Mouse (Mus musculus) heart, embryonic 12.5 days (tissue): ENCODE measurements around the gene Slc29a4. TPM values are rescaled to one million over a fixed set of nuclear protein-coding genes. Genes with fewer than 3 reads are reported as not detected.

Experiments
- ATAC-seq: fragments of 200-750 bp; cut with Nextera tagmentation; 2 replicates; pipeline ENCODE4 v1.8.0; 2017; ENCODE audit warnings: moderate TSS enrichment, moderate library complexity; ENCODE audit not compliant: insufficient number of reproducible peaks, low FRiP score
- H3K27ac ChIP-seq: fragments of 300-500 bp; sonication (generic); 2 replicates; pipeline ENCODE4 v1.5.1; 2016; ENCODE audit warnings: mild to moderate bottlenecking, moderate library complexity; ENCODE audit not compliant: poor library complexity, severe bottlenecking
- H3K27me3 ChIP-seq: fragments of 300-500 bp; sonication (generic); replicated peaks from 2 replicates; pipeline ENCODE4 v1.6.1; 2016; ENCODE audit warnings: mild to moderate bottlenecking, moderate library complexity
- H3K36me3 ChIP-seq: fragments of 300-500 bp; sonication (generic); 2 replicates; pipeline ENCODE4 v1.6.1; 2016; ENCODE audit warnings: mild to moderate bottlenecking, moderate library complexity
- H3K4me1 ChIP-seq: fragments of 300-500 bp; sonication (generic); replicated peaks from 2 replicates; pipeline ENCODE4 v1.6.1; 2016; ENCODE audit warnings: mild to moderate bottlenecking
- H3K4me2 ChIP-seq: fragments of 300-500 bp; sonication (generic); 2 replicates; pipeline ENCODE4 v1.6.1; 2016; ENCODE audit warnings: mild to moderate bottlenecking, moderate library complexity
- H3K4me3 ChIP-seq: fragments of 300-500 bp; sonication (generic); 2 replicates; pipeline ENCODE4 v1.5.1; 2016; ENCODE audit warnings: mild to moderate bottlenecking
- H3K9ac ChIP-seq: fragments of 300-500 bp; sonication (generic); 2 replicates; pipeline ENCODE4 v1.6.1; 2016; ENCODE audit warnings: mild to moderate bottlenecking, moderate library complexity
- H3K9me3 ChIP-seq: fragments of 300-500 bp; sonication (generic); replicated peaks from 2 replicates; pipeline ENCODE4 v1.6.1; 2016; ENCODE audit warnings: mild to moderate bottlenecking, moderate library complexity
- WGBS: fragments of 180-500 bp; shearing (Covaris S2); methylation state at CpG from one replicate; pipeline ENCODE4 v1.1.7; 2016; 5-methylcytosine and 5-hydroxymethylcytosine counted together
- polyA plus RNA-seq: library from polyadenylated mRNA; unstranded; fragments of >200 nt; fragmentation: Nextera tagmentation; extraction: Ambion mirVana; gene quantifications from 2 replicates; pipeline ENCODE4 v1.2.1, GENCODE M21; 2016

The Slc29a4 gene
- polyA plus RNA-seq, 1 experiment from 2014 or later, result 2.1 TPM

DNA sequence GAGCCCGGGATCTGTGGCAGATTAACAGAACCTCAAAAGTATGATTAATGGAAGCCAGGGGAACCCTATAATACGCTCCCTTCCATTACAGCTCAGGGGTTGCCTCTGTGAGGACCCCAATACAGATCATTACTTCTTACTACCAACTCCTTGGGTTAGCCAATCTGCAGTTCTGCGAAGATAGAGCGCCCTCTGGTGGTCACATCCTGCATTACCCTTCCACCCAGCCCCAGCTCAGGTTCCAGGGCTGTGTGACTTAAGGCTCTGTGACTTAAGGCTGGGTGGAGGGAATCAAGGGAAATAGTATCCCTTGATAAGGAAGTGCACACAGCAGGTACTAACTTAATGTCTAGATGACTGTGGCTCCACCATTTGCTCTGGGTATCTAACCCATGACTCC is 25.7 kb downstream of the Slc29a4 start:
- Histone ChIP-seq H3K9ac (no peak overlapping the region), H3K4me3 (no peak overlapping the region), H3K4me1 (peaks cover 18% of the 10 kb centered on the region), H3K27ac (no peak overlapping the region), H3K36me3 (no peaks in the 10 kb centered on the region), H3K27me3 (peaks cover 12% of the 10 kb centered on the region; the same call in 1 of the 2 replicates), H3K4me2 (peak overlapping the region; percentile 51), H3K9me3 (no peaks in the 10 kb centered on the region)
- 22% methylated on average over 4 of the region's 4 CpGs for WGBS
- ATAC-seq, result no peak

DNA sequence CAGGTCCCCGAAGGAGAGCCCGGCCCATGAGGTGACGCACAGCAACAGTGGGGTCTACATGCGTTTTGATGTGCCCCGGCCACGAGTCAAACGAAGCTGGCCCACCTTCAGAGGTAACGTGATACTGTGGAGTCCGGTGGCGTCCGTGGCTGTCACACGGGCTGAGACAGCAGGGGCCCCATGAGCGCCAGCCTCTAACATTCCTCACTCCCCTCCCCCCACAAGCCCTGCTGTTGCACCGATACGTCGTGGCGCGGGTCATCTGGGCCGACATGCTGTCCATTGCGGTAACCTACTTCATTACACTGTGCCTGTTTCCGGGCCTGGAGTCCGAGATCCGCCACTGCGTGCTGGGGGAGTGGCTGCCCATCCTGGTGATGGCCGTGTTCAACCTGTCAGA is 26.2 kb downstream of the Slc29a4 start:
- Histone ChIP-seq H3K4me3 (no peak overlapping the region), H3K27me3 (peaks cover 12% of the 10 kb centered on the region; the same call in 1 of the 2 replicates), H3K9me3 (no peaks in the 10 kb centered on the region), H3K4me2 (peak overlapping the region; percentile 51), H3K9ac (0 out of 2 replicates have a peak overlapping the region, but pooled peaks have one; percentile 15), H3K27ac (no peak overlapping the region), H3K4me1 (peaks cover 22% of the 10 kb centered on the region), H3K36me3 (no peaks in the 10 kb centered on the region)
- 43% methylated on average over 25 of the region's 25 CpGs for WGBS
- ATAC-seq, result no peak

DNA sequence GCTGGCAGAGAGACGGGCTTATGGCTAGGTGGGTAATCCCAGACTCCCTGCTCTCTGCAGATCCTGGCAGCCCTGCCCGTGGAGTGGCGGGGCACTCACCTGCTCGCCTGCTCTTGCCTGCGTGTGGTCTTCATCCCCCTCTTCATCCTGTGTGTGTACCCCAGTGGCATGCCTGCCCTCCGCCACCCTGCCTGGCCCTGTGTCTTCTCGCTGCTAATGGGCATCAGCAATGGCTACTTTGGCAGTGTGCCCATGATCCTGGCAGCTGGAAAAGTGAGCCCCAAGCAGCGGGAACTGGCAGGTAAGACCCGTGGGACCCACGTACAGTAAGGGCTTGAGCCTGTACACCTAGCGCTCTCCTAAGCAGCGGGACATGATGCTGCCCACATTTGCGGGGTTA is 27.6 kb downstream of the Slc29a4 start:
- no peak for ATAC-seq
- Histone ChIP-seq H3K4me2 (no peak overlapping the region), H3K36me3 (0 out of 2 replicates have a peak, but pooled peaks cover 3% of the 10 kb centered on the region), H3K9me3 (no peaks in the 10 kb centered on the region), H3K9ac (no peak overlapping the region), H3K27ac (no peak overlapping the region), H3K4me3 (no peak overlapping the region), H3K27me3 (peaks cover 12% of the 10 kb centered on the region; the same call in 1 of the 2 replicates), H3K4me1 (peaks cover 26% of the 10 kb centered on the region)
- 80% methylated on average over 13 of the region's 13 CpGs for WGBS

DNA sequence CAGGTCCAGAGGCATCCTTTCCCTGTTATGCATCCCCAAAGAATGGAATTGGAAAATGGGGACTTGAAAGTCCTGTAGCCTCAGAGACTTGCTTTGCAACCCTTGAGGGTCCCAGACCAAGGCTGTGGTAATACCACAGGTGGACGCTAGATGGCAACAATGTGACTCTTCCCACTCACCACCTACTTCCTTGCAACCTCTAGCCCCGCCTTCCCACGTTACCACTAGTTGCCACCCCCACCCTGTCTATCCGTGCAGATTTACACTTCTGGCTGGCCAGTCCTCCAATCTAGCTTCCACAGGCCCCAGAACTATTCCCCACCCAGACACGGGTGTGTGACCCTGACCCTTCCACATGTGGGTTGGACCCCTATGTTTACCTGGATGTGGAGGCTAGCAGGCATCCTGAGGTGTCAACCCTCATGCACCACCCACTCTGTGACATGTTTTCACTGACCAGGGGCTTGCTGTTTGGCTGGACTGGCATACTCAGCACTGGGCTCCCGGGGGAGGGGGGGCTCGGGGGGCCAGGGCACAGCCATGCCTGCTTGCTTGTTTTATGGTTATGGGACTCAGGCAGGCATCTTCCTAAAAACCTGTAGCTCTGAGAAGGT is 31.3 kb downstream of the Slc29a4 start:
- Histone ChIP-seq H3K4me2 (peak overlapping the region; percentile 36), H3K27ac (no peak overlapping the region)

DNA sequence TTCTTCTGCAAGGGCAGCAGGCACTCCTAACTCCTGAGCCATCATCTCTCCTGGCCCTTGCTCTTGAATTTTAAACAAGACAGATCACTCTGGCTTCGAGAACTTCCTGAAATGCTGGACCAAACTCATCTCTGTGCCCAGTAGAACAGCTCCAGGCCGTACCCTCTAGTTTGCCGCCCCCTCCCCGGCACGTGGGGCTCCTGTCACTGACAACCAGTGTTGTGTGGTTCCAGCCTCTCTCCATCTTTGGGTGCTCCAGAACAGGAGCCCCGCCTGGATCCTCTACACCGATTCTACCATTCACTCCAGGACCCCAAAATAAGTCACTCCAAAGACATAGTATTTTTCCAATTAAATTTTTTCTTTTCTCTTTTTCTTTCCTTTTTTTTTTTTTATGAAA is 32.0 kb downstream of the Slc29a4 start:
- H3K36me3 ChIP-seq, result peaks cover 46% of the 10 kb centered on the region

More for the DNA sequence above, 31.3 kb downstream of the Slc29a4 start:
- Histone ChIP-seq H3K4me3 (no peak overlapping the region), H3K9ac (no peak overlapping the region), H3K36me3 (peaks cover 39% of the 10 kb centered on the region), H3K9me3 (no peaks in the 10 kb centered on the region), H3K4me1 (peaks cover 22% of the 10 kb centered on the region), H3K27me3 (no peaks in the 10 kb centered on the region)
- peak; percentile 56 for ATAC-seq
- 13% methylated on average over 7 of the region's 7 CpGs for WGBS

DNA sequence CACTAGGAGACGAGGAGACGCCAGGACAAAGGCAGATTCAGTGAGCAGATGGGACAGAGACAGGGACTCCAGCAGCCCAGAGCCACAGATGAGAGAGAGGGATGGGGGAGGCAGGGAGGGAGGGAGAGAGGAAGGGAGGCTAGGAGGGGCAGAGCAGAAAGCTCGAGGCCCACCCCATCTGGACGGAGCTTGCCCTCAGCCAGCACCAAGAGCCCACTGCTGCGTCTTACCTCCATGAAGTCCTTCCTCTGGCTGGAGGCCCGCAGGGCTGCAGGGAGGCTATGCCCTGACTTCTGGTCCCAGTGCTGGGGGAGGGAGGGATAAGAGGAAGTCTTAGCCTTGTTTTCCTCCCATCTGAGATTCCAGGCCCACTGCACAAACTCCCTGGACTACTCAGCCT is 34.4 kb downstream of the Slc29a4 start:
- H3K27me3 ChIP-seq, result no peaks in the 10 kb centered on the region
- no peaks in the 10 kb centered on the region for H3K9me3 ChIP-seq
- no peak overlapping the region for H3K9ac ChIP-seq
- ATAC-seq, result no peak
- peaks cover 18% of the 10 kb centered on the region for H3K4me1 ChIP-seq
- H3K4me3 ChIP-seq, result no peak overlapping the region
- no peak overlapping the region for H3K27ac ChIP-seq
- peaks cover 71% of the 10 kb centered on the region for H3K36me3 ChIP-seq
- H3K4me2 ChIP-seq, result no peak overlapping the region
- WGBS, result 74% methylated on average over 6 of the region's 6 CpGs

More for the DNA sequence above, 32.0 kb downstream of the Slc29a4 start:
- ATAC-seq, result no peak
- peaks cover 18% of the 10 kb centered on the region for H3K4me1 ChIP-seq
- no peaks in the 10 kb centered on the region for H3K9me3 ChIP-seq
- H3K27me3 ChIP-seq, result no peaks in the 10 kb centered on the region
- no peak overlapping the region for H3K9ac ChIP-seq
- no peak overlapping the region for H3K4me2 ChIP-seq
- H3K27ac ChIP-seq, result no peak overlapping the region
- WGBS, result 88% methylated on average over 7 of the region's 7 CpGs
- no peak overlapping the region for H3K4me3 ChIP-seq

DNA sequence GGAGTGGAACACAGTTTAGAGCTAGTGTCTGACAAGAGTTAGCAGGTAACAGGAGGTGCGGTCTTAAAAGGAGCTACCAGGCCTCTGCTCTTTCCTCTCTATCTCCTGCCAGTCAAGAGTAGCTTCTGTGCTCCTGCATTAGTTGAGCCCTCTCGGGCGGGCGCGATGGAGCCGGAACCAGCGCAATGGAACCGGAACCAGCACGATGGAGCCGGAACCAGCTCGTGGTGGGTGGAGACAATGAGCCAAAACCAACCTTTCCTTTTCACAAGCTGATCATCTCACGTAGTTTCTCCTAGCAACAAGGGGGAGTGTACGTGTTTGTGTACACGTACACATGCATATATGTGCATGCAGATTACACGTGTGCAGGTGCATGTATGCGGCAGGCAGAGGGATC is 36.0 kb downstream of the Slc29a4 start:
- Histone ChIP-seq H3K27ac (no peak overlapping the region), H3K4me3 (no peak overlapping the region), H3K9ac (no peak overlapping the region), H3K9me3 (no peaks in the 10 kb centered on the region), H3K4me2 (no peak overlapping the region), H3K27me3 (no peaks in the 10 kb centered on the region), H3K4me1 (peaks cover 6% of the 10 kb centered on the region), H3K36me3 (peaks cover 86% of the 10 kb centered on the region)
- ATAC-seq, result no peak
- 90% methylated on average over 16 of the region's 16 CpGs for WGBS

DNA sequence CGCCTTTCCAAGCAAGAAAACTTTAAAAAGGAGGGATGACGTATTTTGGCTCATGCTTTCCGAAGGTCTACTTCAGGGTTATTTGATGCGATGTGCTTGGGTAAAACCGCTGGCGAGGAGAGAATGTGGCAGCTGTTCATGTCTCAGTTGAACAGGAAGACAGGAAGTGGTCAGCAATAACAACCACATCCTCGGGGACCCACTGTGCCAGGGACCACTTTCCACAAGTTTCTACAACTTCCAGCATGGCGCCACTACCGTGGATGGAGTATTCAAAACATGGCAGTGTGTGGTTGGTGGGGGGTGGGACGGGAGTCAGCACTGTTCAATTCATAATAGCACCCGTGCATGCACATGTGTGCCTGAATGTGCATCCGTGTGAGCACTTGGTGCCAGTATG is 38.0 kb downstream of the Slc29a4 start:
- 90% methylated on average over 12 of the region's 12 CpGs for WGBS
- no peak overlapping the region for H3K27ac ChIP-seq
- no peaks in the 10 kb centered on the region for H3K27me3 ChIP-seq
- H3K4me2 ChIP-seq, result no peak overlapping the region
- no peaks in the 10 kb centered on the region for H3K4me1 ChIP-seq
- H3K4me3 ChIP-seq, result no peak overlapping the region
- ATAC-seq, result no peak
- no peaks in the 10 kb centered on the region for H3K9me3 ChIP-seq
- H3K36me3 ChIP-seq, result peaks cover 97% of the 10 kb centered on the region
- no peak overlapping the region for H3K9ac ChIP-seq

DNA sequence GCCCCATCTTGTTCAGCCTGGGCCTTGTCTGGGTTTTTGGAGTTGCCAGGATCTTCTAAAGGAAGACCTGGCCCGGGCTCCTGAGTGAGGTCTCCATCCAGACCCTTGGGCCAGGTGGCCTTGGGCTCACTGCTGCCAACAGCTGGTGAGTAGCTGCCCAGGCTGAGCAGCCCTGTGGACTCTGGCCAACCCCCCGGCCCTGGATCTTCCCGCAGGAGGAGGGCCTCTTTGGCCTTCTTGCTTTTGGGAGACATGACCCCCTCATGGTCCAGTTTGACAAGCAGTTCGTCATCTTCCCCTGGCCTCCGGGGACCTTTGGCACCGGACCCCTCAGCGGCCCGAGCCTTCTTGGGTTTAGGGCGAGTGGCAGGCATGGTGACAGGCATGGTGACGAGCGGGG is 39.6 kb downstream of the Slc29a4 start:
- ATAC-seq, result no peak
- 87% methylated on average over 11 of the region's 11 CpGs for WGBS
- no peak overlapping the region for H3K4me3 ChIP-seq
- H3K9me3 ChIP-seq, result no peaks in the 10 kb centered on the region
- H3K4me2 ChIP-seq, result no peak overlapping the region
- no peaks in the 10 kb centered on the region for H3K4me1 ChIP-seq
- H3K36me3 ChIP-seq, result peaks cover 97% of the 10 kb centered on the region
- no peak overlapping the region for H3K9ac ChIP-seq
- H3K27me3 ChIP-seq, result no peaks in the 10 kb centered on the region
- no peak overlapping the region for H3K27ac ChIP-seq

DNA sequence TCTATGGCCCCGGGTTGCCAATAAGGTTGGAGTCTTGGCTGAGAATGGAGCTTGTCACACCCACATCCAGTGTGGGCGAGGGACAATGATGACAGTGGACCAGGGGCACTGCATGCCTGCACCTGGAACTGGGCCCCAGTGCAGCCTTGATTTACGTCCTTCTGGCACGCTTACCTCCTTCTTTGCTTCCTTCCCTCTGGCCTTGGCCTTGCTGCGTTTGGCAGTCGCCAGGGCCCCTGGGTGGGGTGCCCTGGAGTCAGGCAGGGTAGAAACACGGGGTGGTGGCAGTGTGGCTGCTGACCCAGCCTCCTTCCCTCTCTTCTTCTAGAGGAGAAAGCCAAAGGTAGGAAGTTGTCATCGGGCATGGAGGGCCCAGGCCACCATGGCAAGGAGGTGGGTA is 47.6 kb downstream of the Slc29a4 start:
- H3K4me1 ChIP-seq, result no peaks in the 10 kb centered on the region
- H3K4me2 ChIP-seq, result no peak overlapping the region
- H3K27ac ChIP-seq, result no peak overlapping the region
- WGBS, result 86% methylated on average over 8 of the region's 8 CpGs
- H3K36me3 ChIP-seq, result peaks cover 93% of the 10 kb centered on the region
- H3K9ac ChIP-seq, result no peak overlapping the region
- no peaks in the 10 kb centered on the region for H3K9me3 ChIP-seq
- ATAC-seq, result no peak
- H3K27me3 ChIP-seq, result no peaks in the 10 kb centered on the region
- no peak overlapping the region for H3K4me3 ChIP-seq

DNA sequence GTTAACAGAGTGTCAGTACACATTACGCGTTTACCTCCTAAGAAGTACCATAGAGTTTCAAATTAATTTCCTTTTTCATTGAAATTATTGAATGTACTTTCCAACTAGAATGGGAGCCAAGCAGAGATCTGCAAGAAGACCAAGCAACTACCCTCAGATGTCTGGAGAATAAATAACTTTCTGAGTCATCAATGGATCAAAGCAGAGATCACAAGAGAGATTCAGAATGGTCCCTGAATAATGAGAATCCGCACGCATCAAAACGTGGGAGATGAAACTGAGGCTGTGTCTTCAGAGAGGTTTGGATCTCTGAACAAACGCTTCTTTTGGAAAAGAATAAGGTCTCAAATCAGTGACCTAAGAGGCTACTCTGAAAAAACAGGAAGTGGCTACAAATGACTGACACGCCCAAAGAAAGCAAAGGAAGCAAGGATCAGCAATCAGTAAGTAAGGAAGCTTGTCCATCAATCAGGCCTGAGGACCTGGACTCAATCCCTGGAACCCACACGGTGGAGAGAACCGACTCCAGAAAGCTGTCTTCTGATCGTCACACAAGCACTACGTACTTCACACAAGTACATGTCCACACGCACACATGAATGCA is 54.8 kb downstream of the Slc29a4 start:
- H3K27me3 ChIP-seq, result no peaks in the 10 kb centered on the region
- H3K9me3 ChIP-seq, result no peaks in the 10 kb centered on the region
- H3K4me2 ChIP-seq, result no peak overlapping the region
- peaks cover 84% of the 10 kb centered on the region for H3K36me3 ChIP-seq
- H3K4me3 ChIP-seq, result no peak overlapping the region
- peaks cover 14% of the 10 kb centered on the region for H3K4me1 ChIP-seq
- no peak overlapping the region for H3K9ac ChIP-seq
- WGBS, result 72% methylated on average over 12 of the region's 12 CpGs
- no peak overlapping the region for H3K27ac ChIP-seq
- ATAC-seq, result no peak

DNA sequence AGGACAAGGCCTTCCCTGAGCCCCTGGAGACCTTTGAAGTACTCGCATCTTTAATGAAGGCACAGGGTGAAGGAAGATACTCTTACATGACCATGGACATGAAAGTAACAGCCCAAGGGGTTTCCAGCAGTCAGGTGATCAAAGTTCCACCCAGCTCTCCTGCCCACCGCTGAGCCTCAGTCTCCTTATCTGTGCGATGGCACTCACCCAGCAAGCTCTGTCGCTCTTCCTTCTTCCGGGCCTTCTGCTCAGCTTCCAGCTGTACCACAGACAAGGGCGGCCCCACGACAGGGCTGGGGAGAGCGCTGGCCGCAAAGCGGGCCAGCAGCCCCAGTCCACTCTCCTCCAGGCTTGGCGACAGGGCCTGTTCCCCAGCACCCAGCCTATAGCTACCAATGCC is 57.9 kb downstream of the Slc29a4 start:
- 68% methylated on average over 11 of the region's 11 CpGs for WGBS
- ATAC-seq, result no peak

More for the DNA sequence above, 57.9 kb downstream of the Slc29a4 start:
- Histone ChIP-seq H3K4me3 (no peak overlapping the region), H3K9ac (no peak overlapping the region), H3K4me2 (no peak overlapping the region), H3K27ac (no peak overlapping the region), H3K27me3 (no peaks in the 10 kb centered on the region), H3K9me3 (no peaks in the 10 kb centered on the region), H3K36me3 (peaks cover 80% of the 10 kb centered on the region), H3K4me1 (peaks cover 14% of the 10 kb centered on the region)
